Mouse (Mus musculus): Measurements from ENCODE around the gene Atp1a1. TPM values are rescaled to one million over a fixed set of nuclear protein-coding genes. Genes with fewer than 3 reads are reported as not detected.
A peak's percentile ranks its signal among the peaks of the same experiment; 100 is the strongest.

Atp1a1 gene
- polyA plus RNA-seq, 1 experiment from 2014 or later: 77.2 TPM

- Histone ChIP-seq H3K36me3 (peaks cover 91% of the 10 kb centered on the region), H3K9ac (replicated peaks) (no peak overlapping the region), H3K4me3 (replicated peaks) (no peak overlapping the region), H3K27me3 (replicated peaks) (no peaks in the 10 kb centered on the region), H3K4me1 (peaks cover 4% of the 10 kb centered on the region; the same call in 1 of the 2 replicates), H3K4me2 (no peak overlapping the region), H3K27ac (replicated peaks) (no peak overlapping the region), H3K9me3 (replicated peaks) (no peaks in the 10 kb centered on the region)
- ATAC-seq (ENCODE audit: low FRiP score): no peak
- 91% methylated on average over 7 of the region's 7 CpGs for WGBS
Observed at GRCm38 (mm10) chr3:101588299-101588698, 16.2 kb downstream of the Atp1a1 start.

GRCm38 (mm10) chr3:101586794-101587193, 17.7 kb downstream of the Atp1a1 start:
- no peak overlapping the region for H3K4me2 ChIP-seq
- H3K27me3 ChIP-seq (replicated peaks): no peaks in the 10 kb centered on the region
- no peaks in the 10 kb centered on the region for H3K4me1 ChIP-seq
- no peaks in the 10 kb centered on the region for H3K9me3 ChIP-seq (replicated peaks)
- no peak overlapping the region for H3K4me3 ChIP-seq (replicated peaks)
- H3K9ac ChIP-seq (replicated peaks): no peak overlapping the region
- no peak for ATAC-seq (ENCODE audit: low FRiP score)
- peaks cover 95% of the 10 kb centered on the region for H3K36me3 ChIP-seq
- WGBS: 90% methylated on average over 12 of the region's 12 CpGs
- H3K27ac ChIP-seq (replicated peaks): no peak overlapping the region

- H3K4me2 ChIP-seq: no peak overlapping the region
Observed at GRCm38 (mm10) chr3:101578072-101578471, 26.4 kb downstream of the Atp1a1 start.

DNA sequence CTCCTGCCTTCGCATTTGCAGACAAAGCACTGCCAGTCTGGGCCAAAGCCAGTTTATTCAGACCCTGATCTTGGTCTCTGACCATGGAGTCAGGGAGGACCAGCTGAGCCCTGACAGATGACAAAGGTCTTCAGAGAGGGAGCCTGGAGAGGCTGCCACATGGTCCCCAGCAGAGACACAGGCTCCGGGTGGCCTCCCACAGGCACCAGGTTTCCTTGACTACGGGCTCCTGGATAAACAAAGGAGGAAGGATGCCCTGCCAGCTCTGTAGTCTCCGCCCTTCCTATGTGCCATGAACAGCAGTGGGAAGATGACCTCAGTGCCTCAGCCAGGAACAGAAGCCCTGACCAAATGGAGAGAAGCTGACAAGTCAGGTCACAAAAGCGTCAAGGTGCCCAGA, 27.1 kb downstream of the Atp1a1 start:
- Histone ChIP-seq H3K36me3 (peaks cover 78% of the 10 kb centered on the region), H3K27ac (replicated peaks) (0 out of 2 replicates have a peak overlapping the region, but pooled peaks have one; percentile 7), H3K27me3 (replicated peaks) (no peaks in the 10 kb centered on the region), H3K4me2 (no peak overlapping the region), H3K9me3 (replicated peaks) (no peaks in the 10 kb centered on the region), H3K4me3 (replicated peaks) (no peak overlapping the region), H3K4me1 (peaks cover 13% of the 10 kb centered on the region), H3K9ac (replicated peaks) (no peak overlapping the region)
- peak; percentile 33; the same call in 1 of the 2 replicates for ATAC-seq (ENCODE audit: low FRiP score)
- 34% methylated on average over 5 of the region's 5 CpGs for WGBS

More at GRCm38 (mm10) chr3:101578072-101578471, 26.4 kb downstream of the Atp1a1 start:
- peaks cover 86% of the 10 kb centered on the region for H3K36me3 ChIP-seq
- no peak overlapping the region for H3K9ac ChIP-seq (replicated peaks)
- H3K27ac ChIP-seq (replicated peaks): 0 out of 2 replicates have a peak overlapping the region, but pooled peaks have one; percentile 7
- no peak for ATAC-seq (ENCODE audit: low FRiP score)
- WGBS: 83% methylated on average over 3 of the region's 3 CpGs
- peaks cover 6% of the 10 kb centered on the region; the same call in 1 of the 2 replicates for H3K4me1 ChIP-seq
- no peaks in the 10 kb centered on the region for H3K9me3 ChIP-seq (replicated peaks)
- H3K4me3 ChIP-seq (replicated peaks): no peak overlapping the region
- no peaks in the 10 kb centered on the region for H3K27me3 ChIP-seq (replicated peaks)

DNA sequence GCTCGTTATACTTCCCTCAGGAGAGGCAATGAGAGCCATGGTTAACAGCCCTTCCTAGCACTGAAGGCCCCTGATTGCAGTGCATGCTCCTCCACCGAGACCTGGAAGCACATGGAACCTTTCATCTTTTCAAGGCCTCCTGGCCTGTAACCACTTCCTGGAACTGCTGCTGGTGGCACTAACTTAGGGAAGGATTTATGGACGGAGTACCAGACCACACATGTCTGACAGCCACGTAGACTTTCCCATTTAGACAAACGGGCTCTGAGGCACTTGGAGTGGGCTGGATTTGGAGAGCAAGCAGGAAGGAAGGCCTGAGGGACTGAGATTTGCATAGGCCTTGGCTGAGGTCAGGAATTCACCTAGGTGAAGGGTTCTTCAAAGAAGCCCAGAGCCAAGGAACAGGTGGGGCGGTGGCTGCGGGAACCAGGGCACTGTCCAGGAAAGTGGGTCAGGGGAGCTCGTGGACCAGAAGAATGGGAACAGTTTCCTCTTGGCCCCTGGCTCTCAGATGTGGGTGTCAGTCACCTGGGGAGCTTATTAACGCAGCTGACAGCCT, 28.9 kb downstream of the Atp1a1 start:
- H3K36me3 ChIP-seq: peaks cover 61% of the 10 kb centered on the region

GRCm38 (mm10) chr3:101574463-101575193, 29.9 kb downstream of the Atp1a1 start:
- Histone ChIP-seq H3K4me3 (replicated peaks) (no peak overlapping the region), H3K4me2 (no peak overlapping the region), H3K27me3 (replicated peaks) (no peaks in the 10 kb centered on the region), H3K27ac (replicated peaks) (no peak overlapping the region), H3K36me3 (peaks cover 51% of the 10 kb centered on the region), H3K9ac (replicated peaks) (no peak overlapping the region), H3K9me3 (replicated peaks) (no peaks in the 10 kb centered on the region), H3K4me1 (peaks cover 27% of the 10 kb centered on the region)
- WGBS: 95% methylated on average over 3 of the region's 3 CpGs
- ATAC-seq (ENCODE audit: low FRiP score): no peak

More for the DNA sequence above, 28.9 kb downstream of the Atp1a1 start:
- H3K4me1 ChIP-seq: peaks cover 27% of the 10 kb centered on the region
- ATAC-seq (ENCODE audit: low FRiP score): no peak
- no peak overlapping the region for H3K4me3 ChIP-seq (replicated peaks)
- 77% methylated on average over 9 of the region's 9 CpGs for WGBS
- H3K9ac ChIP-seq (replicated peaks): no peak overlapping the region
- H3K27ac ChIP-seq (replicated peaks): no peak overlapping the region
- no peaks in the 10 kb centered on the region for H3K27me3 ChIP-seq (replicated peaks)
- no peaks in the 10 kb centered on the region for H3K9me3 ChIP-seq (replicated peaks)
- no peak overlapping the region for H3K4me2 ChIP-seq

- Histone ChIP-seq H3K27me3 (replicated peaks) (no peaks in the 10 kb centered on the region), H3K9me3 (replicated peaks) (no peaks in the 10 kb centered on the region), H3K27ac (replicated peaks) (0 out of 2 replicates have a peak overlapping the region, but pooled peaks have one; percentile 49), H3K4me2 (no peak overlapping the region), H3K36me3 (peaks cover 35% of the 10 kb centered on the region), H3K9ac (replicated peaks) (no peak overlapping the region), H3K4me3 (replicated peaks) (no peak overlapping the region), H3K4me1 (peaks cover 27% of the 10 kb centered on the region)
- no peak for ATAC-seq (ENCODE audit: low FRiP score)
- WGBS: 76% methylated on average over 5 of the region's 5 CpGs
Observed at GRCm38 (mm10) chr3:101572991-101573390, 31.5 kb downstream of the Atp1a1 start.

GRCm38 (mm10) chr3:101572174-101572626, 32.3 kb downstream of the Atp1a1 start:
- WGBS: 33% methylated on average over 7 of the region's 7 CpGs
- Histone ChIP-seq H3K27me3 (replicated peaks) (no peaks in the 10 kb centered on the region), H3K4me1 (peaks cover 22% of the 10 kb centered on the region), H3K4me3 (replicated peaks) (no peak overlapping the region), H3K9me3 (replicated peaks) (no peaks in the 10 kb centered on the region), H3K9ac (replicated peaks) (no peak overlapping the region), H3K4me2 (no peak overlapping the region), H3K36me3 (peaks cover 27% of the 10 kb centered on the region), H3K27ac (replicated peaks) (peak overlapping the region; percentile 49)
- ATAC-seq (ENCODE audit: low FRiP score): peak; percentile 42; the same call in 1 of the 2 replicates

GRCm38 (mm10) chr3:101571515-101572130, 32.9 kb downstream of the Atp1a1 start:
- WGBS: 18% methylated on average over 8 of the region's 8 CpGs
- Histone ChIP-seq H3K36me3 (peaks cover 21% of the 10 kb centered on the region), H3K27ac (replicated peaks) (peak overlapping the region; percentile 49), H3K9ac (replicated peaks) (no peak overlapping the region), H3K4me1 (peaks cover 22% of the 10 kb centered on the region), H3K4me2 (no peak overlapping the region), H3K4me3 (replicated peaks) (no peak overlapping the region), H3K27me3 (replicated peaks) (no peaks in the 10 kb centered on the region), H3K9me3 (replicated peaks) (no peaks in the 10 kb centered on the region)
- peak; percentile 43; the same call in 1 of the 2 replicates for ATAC-seq (ENCODE audit: low FRiP score)

- WGBS: 83% methylated on average over 6 of the region's 6 CpGs
- no peak overlapping the region for H3K4me3 ChIP-seq (replicated peaks)
- no peaks in the 10 kb centered on the region for H3K27me3 ChIP-seq (replicated peaks)
- H3K27ac ChIP-seq (replicated peaks): peak overlapping the region; percentile 49; the same call in 1 of the 2 replicates
- H3K9ac ChIP-seq (replicated peaks): no peak overlapping the region
- peaks cover 22% of the 10 kb centered on the region for H3K4me1 ChIP-seq
- no peaks in the 10 kb centered on the region for H3K9me3 ChIP-seq (replicated peaks)
- H3K4me2 ChIP-seq: no peak overlapping the region
- no peak for ATAC-seq (ENCODE audit: low FRiP score)
- peaks cover 14% of the 10 kb centered on the region for H3K36me3 ChIP-seq
Observed at GRCm38 (mm10) chr3:101570747-101571514, 33.6 kb downstream of the Atp1a1 start.

DNA sequence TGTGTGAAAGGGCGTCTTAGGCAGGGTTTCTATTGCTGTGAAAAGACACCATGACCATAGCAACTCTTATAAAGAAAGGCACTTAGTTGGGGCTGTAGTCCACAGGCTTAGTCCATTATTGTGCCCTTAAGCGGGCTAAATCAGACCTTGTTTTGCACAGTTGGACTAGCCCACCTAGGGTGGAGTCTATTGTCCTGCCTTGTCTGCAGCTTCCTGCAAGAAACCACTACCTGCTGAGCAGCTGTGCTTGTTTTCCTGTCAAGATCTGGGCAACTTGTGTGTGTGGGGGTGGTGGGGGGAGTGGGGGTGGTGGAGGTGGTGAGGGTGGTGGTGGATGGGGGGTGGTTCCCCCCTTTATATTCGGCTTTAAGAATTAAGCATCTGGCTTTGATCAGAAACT, 34.2 kb downstream of the Atp1a1 start:
- WGBS: 77% methylated on average over 3 of the region's 3 CpGs

More for the DNA sequence above, 34.2 kb downstream of the Atp1a1 start:
- Histone ChIP-seq H3K4me1 (peaks cover 22% of the 10 kb centered on the region), H3K9me3 (replicated peaks) (no peaks in the 10 kb centered on the region), H3K4me2 (no peak overlapping the region), H3K27me3 (replicated peaks) (no peaks in the 10 kb centered on the region), H3K36me3 (peaks cover 7% of the 10 kb centered on the region; the same call in 1 of the 2 replicates), H3K9ac (replicated peaks) (no peak overlapping the region), H3K4me3 (replicated peaks) (no peak overlapping the region), H3K27ac (replicated peaks) (no peak overlapping the region)
- ATAC-seq (ENCODE audit: low FRiP score): no peak

All from neural tube, embryonic 15.5 days (tissue).